Mouse (Mus musculus) heart, adult 8-10 months (tissue): ENCODE measurements around the gene Triobp. TPM values are rescaled to one million over a fixed set of nuclear protein-coding genes. Genes with fewer than 3 reads are reported as not detected.
"Not testable (repeated sequence)": the region's sequence is repeated elsewhere in the genome, so short reads cannot be mapped to it uniquely, and the experiment has no call there.

ENCODE experiments used
- DNase-seq: peaks from one replicate; pipeline ENCODE4 v3.0.0; 2022; ENCODE audit warnings: low spot score
- total RNA-seq, 4 experiments: library from RNA; stranded (reverse); gene quantifications; 2 replicates each; pipeline ENCODE4 v1.2.4; 2022

Gene Triobp
- total RNA-seq, 4 experiments from 2014 or later, result 30.2 to 31.3 (median 31.0) TPM

DNA sequence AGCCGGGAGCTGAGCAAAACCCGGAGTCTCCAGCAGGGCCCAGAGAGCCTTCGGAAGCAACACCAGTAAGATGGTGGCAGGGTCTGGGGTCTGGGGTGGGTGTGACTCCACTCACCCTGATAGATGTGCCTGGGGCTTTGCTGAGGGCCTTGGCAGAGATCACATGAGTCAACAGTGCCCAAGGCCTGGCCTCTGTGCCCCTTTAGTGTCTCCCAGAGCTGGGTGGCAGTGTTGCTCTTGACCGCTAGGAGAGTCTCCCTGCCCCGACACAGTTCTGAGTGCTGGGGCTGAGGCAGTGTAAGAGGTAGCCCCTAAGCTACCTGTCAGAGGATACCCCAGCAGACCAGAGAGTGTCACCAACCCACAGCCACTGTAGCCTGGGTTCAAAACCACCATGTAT lies 54.0 kb downstream of the Triobp start:
- no peak for DNase-seq

DNA sequence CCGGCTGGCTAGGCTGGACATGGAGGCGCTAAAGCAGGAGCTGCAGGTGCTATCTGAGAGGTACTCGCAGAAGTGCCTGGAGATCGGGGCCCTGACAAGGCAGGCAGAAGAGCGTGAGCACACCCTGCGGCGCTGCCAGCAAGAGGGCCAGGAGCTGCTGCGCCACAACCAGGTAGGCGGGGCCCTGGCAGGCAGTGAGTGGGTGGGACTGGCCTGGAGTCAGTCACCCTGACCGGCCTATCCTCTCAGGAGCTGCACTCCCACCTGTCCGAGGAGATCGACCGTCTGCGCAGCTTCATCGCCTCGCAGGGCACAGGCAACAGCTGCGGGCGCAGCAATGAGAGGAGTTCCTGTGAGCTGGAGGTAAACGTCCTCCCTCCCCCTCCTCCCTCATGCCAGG lies 54.5 kb downstream of the Triobp start:
- no peak for DNase-seq

DNA sequence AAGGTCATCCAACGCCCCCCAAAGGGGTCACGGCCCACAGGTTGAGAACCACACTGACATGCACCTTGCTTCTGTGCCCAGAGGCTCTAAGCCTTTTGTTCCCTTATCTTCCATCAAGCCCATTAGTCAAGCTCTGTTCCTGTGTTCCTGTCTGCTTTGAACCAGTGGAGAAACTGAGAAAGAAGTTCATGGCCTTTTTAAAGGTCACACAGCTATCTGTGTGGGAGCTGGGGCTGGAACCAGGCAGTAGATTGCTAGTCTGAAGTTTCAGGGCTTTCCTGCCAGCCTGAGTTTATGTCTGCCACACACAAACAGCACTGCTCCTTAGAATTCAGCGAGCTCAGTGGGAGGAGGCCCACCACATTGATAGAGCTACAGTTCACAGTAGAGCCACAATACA lies 55.6 kb downstream of the Triobp start:
- DNase-seq, result no peak

DNA sequence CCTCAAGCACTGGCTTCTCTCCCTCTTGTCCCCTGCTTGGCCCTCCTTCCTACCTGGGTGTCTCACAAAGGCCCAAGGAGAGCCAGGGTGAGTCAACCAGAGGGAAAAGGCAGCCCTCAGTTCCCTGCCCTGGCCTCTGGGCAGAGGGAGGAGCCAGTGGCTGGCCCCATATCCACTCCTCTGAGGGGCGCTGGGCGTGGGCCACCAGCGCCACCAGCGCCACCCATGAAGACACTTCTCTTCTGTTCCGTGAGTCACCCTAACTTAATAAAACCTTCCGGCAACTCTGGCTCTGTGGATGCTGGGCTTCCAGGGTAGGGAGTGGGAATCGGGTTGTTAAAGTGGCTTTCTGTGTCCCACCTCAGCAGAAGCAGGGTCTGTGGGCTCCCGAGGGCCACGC lies 58.1 kb downstream of the Triobp start:
- no peak for DNase-seq

DNA sequence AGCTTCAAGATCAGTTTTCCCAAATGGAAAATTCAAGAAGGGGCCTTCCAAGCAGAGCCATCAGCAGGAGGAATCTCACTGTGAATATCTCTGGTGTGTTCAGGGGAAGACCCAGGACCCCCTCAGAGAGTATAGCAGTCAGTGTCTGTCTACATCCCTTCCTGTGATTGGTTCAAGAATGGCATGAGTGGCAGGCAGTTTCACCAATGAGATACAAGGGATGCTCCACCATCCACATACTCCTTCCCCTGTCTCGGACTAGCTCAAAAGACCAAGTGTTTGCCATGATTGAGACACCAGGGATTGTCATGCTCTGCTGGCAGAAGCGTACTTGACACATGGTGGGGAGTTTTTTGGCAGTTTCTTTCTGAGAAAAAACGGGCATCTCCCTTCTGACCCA lies 59.1 kb downstream of the Triobp start:
- DNase-seq, result no peak

DNA sequence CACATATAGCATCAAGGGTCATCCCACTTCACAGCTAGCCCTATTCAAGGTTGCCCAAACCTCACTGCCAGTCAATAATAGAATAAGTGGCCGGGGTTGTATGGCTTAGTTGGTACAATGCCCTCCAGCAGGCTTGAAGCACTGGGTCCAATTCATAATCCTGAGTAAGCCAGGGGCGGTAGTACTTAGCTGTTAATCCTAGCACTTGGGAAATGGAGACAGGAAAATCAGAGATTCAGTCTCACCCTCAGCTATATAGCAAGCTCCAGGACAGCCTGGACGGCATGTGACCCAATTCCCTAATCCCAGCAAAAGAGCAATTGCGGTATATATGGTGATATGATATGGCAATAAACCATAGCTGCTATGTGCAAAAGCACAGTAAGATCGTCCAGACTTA lies 59.5 kb downstream of the Triobp start:
- no peak for DNase-seq

DNA sequence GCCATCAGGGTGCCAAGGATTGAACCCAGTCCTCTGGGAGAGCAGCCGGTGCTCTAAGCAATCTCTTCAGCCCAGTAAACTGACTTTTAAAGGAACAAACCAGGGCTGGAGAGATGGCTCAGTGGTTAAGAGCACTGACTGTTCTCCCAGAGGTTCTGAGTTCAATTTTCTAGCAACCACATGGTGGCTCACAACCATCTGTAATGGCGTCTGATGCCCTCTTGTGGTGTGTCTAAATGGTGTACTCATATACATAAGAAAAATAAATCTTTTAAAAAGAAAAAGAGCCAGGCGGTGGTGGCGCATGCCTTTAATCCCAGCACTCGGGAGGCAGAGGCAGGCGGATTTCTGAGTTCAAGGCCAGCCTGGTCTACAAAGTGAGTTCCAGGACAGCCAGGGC lies 60.3 kb downstream of the Triobp start:
- DNase-seq, result not testable (repeated sequence)

DNA sequence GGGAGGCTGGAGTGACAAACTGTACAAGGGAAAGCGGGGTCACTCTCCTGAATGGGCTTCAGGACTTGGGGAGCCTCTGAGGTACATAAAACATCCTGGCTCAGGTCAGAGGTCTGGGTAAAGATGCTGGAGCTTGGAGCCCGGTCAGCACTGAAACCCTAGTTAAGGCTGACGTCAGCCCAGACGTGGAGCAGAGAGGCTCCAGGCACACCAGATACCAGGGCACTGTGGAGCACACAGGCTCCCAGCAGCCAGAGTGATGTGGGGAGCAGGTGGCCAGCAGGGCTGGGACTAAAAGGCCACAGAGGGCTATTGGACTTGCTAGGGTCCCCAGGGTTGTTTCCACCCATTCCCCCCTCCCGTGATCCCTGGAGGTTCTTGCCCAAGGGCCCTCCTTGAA lies 62.2 kb downstream of the Triobp start:
- DNase-seq, result no peak

DNA sequence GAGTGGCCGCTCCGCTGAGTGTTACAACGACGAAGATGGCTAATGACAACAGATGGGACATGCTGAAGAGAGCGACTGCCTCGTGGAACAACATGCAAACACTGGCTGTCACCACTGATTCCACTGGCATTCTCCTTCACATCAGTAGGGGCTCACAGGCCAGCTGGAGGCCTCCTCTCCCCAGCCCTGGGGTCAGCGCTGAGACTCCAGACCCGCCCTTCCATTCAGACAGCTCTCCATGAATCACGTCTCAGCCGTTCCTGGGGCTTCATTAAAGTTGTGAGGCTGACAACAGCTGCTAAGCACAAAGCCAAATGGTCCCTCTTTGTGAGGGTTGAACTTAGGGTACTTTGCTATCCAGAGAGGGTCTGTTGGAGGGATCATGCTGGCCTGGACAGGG lies 64.0 kb downstream of the Triobp start:
- DNase-seq, result no peak

DNA sequence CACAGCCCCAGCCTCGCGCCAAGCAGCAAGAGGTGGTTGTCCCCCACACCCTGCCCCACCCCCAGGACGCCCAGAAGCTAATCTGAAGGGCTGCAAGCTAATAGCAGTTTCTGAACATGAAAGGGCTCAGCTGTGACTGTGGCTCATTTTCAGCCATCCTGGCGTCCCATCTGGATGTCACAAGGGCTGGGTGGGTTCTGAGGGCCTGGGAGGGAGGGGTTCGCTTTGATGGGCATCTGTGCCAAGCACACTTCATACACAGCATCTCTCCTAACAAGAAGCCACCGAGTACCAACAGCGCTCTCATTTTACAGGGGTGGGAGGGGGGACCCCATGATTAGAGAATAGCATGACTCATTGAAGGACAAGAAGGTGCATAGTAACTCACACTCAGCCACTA lies 65.9 kb downstream of the Triobp start:
- no peak for DNase-seq

DNA sequence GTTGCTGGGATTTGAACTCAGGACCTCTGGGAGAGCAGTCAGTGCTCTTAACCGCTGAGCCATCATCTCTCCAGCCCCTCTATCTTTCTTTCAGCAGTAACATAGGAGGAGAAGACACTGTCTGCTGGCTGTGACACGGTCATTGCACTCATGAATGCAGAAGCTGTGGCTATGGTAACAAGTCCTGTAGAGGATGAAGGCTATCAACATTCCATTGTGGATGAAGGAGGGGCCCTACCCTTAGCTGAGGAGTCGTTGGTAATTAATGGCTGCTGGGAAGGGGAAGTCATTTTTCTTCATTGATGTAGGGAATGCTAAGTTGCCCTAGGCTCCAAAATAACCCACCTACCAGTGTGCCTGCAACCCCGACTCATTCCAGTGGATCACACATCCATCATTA lies 70.7 kb downstream of the Triobp start:
- DNase-seq, result no peak

DNA sequence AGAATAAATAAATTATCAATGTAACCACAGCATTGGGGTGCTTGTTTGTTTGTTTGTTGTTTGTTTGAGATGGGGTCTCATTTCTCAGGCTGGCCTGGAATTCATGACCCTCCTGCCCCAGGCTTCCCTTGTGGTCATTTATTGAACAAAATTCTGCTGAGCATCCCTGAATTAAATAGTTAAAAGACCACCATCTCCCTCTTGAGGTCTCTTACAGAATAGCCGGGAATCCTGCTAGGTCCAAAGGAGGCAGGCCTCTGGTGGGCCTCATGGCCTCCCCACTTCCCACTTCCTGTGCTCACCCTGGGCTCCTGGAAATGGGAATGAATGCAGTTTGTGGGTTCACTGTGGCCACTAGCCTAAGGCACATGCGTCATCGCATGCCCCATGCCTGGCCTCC lies 71.4 kb downstream of the Triobp start:
- no peak for DNase-seq

DNA sequence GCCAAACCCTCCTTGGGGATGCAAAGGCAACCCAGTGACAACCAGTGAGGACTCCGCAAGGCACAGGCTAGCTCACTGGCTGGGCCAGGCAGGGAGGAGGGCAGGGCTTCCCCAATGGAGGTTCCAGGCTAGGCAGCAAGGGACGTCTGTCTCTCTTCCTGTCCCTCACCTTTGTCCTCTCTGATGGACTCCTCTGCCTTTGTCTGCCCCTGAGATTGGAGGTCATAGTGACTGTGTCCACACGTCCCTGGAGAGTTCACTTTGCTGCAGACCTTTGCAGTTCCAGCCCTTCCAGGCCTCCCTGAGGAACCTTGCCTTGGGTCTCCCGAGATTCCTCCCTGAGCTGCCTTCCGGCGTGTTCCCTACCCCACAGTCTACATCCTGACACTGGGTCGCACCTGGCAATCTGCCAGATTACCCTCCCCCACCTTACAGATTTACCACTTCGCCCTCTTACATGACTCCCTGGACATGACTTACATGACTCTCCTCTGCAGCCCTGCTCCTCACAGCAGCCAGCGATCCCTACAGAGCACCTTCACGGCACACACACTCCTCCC lies 75.2 kb downstream of the Triobp start:
- DNase-seq, result no peak

DNA sequence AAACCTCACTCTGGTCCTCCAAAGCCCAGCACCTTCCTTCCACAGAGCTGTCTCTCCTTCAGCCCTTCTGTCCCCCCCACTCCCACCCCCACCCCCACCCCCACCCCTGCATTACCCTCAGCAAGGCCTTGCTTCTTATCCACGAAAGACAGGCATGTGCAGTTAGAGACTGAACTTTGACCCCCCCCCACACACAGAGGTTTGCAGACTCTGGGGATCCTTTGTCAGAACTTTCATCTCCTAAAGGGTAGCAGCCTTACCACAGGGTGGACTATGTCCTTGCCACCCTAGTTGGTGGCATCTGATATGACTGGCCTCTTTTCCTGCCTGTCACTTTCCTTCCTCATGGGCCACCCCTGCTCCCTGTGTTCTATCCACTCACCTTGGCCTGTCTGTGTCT lies 75.8 kb downstream of the Triobp start:
- DNase-seq, result no peak

DNA sequence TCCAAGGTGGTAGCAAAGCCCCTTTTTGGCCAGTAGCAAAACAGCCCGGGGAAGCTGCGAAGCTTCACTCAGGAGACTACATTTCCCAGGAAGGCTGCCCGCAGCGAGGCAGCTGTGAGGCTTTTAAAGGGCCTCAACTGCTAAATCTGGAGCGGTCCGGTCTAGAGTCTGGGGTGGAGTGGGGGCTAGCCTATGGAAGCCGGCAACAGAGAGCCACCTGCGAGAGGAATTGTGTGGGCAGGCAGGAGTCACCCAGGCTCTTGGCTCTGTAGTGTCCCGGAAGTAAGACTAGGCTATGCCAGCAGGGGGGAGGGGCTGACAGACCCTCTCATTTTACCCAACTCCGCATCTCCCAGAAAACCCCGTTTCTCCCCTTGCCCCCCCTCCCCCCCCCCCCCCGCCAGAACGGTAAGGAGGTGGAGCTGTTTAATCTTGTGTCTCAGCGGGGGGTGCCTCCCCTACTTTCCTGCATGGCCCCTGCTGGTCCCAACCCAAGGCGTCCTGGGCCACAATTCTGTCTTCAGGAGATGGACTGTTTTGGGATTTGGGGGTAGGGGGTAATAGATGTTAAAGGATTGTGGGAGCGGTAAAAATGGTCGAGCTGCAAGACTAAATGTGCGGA lies 78.3 kb downstream of the Triobp start:
- no peak for DNase-seq

DNA sequence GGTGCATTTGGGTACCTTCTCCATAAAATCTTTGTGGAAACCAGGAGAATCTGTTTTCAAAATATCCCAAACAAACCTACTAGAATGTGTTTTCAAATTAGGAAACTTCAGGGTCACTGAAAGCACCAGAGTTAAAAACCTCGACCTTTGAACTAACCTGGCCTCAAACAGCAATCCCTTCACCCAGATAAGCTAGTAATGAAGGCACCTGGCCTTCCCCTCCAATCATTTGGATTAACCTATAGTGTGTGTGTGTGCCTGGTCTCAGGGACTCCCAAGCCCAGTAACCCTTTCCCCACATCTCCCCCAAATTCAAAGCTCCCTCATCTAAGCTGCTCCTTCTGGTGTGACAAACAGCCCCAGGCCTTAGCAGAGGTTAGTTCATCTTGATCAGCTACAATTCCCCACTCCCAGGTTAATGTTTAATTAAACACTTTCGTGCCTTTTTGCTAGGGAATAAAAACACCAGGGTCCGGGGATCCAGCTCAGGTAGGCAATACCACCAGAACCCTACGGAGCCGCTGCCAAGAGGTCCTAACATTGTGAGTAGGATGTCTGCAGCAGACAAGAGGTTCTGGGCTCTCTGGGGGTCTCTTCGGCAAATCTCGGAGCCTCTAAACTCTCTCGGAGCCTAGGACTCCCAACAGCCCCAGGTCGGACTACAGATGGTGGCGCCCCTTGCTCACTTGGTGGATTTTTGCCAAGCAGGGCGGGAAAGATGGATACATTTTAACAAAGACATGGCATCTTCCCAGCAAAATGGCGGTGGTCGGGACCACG lies 79.2 kb downstream of the Triobp start:
- DNase-seq, result no peak

DNA sequence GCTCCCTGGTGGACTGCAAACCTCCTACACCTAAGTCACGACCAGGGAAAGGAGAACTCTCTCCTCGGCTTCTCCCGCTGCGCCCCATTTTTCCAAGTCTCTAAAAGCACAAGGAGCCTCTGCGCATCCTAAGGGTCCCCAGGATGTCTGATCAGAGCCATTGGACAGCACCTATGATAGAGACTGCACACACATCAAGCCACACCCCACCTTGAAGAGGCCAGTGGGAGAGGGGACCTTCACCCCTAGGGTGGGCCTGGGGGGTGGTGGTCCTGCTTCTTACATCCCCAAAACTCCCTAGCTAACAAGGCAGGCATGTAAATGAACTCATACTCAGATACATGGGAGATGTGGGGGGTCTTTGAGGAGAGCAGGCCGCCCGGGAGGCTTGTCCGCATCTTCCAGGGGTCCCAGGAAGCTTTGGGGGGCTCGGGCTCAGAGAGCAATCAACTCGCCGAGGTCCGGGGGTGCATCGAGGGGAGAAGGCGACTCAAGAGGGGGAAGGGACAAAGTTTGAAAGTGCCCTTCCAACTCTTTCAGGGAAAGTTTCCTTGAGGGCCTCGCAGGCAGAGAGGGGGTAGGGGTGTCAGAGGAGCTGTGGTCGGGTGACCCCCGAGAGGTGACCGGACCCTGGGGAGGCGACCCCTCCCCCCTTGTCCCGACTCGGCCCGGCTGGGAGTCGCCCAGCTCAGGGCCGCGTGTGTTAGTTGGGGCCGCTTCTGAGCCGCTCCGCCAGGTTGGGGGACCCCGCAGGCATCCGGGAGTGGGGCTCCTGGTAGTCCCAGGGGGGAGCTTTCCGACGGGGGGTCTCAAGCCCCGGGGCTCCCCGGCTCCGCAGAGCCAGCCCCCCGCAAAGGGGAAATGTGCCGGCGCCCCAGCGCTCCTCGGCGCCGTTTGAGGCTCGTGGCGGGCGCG lies 80.0 kb downstream of the Triobp start:
- no peak for DNase-seq

DNA sequence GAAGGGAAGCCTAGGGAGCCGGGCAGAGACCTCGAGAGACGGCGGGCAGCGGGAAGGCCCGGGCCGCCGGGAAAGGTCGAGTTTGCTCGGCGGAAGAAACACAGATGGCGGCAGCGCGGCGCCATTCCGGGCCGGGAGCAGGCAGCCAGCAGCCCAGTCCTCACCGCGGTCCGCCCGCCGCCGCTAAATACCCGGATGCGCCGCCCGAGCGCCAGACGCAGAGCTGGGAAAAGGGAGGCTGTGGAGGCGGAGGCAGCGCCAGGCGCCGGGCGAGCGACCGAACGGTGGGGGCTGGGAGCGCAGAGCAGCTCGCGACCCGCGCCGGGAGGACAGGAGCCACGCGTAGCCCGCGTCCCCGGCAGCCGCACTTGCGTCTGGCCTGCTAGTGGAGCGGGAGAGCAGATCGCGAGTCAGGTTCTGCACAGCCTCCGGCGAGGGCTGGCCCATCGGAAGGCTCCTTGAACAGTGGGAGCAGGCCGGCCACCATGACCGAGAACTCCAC lies 80.8 kb downstream of the Triobp start, which contains the start of gene H1f0:
TSS of gene H1f0 (plus strand) at position 214 of the 502 bp plus-strand sequence.
- DNase-seq, result peak; percentile 91

DNA sequence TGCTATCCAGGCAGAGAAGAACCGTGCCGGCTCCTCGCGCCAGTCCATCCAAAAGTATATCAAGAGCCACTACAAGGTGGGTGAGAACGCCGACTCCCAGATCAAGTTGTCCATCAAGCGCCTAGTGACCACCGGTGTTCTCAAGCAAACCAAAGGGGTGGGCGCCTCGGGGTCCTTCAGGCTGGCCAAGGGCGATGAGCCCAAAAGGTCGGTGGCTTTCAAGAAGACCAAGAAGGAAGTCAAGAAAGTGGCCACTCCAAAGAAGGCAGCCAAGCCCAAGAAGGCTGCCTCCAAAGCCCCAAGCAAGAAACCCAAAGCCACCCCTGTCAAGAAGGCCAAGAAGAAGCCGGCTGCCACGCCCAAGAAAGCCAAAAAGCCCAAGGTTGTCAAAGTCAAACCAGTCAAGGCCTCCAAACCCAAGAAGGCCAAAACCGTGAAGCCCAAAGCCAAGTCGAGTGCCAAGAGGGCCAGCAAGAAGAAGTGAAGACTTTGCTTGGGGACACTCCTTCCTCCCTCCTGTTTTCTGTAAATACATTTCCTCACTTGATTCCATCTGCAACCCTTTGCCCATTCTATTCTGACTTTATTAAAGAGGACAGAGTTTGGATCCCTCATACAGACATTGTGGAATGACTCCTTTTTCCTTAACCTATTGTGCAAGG lies 81.4 kb downstream of the Triobp start:
- no peak for DNase-seq

DNA sequence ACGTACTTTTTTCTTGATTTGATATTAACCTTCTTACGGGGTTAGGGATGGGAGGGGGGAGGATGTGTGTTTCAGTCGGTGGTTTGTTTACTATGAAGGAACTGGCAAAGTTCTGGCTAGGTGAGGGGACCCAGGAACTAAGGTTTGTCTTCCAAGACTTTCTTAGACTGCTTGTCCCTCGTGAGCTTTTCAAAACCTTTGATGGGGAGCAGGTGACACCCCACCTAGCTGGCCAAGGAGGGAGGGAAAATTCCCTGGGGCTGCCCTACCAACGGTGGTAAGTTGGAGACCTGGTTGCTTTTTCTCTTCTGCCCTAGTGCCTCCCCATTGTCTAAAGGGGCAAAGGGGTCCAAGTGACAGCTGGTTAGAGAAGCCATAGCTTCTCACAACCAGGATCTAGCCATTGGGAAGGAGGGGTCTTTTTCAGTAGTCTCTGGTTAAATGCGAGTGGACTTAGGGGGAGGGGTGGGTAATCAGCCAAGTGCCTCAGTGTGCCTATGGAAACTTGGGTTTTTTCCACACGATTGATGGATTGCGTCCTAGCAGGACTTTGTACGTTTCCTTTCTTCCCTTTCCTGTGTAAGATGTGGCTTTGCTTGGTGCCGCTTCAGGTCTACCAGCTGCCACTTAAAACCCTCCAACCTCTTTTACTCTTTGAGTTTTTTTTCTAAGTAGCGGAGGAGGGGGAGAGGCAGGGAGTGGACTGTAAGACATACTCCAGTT lies 82.2 kb downstream of the Triobp start:
- DNase-seq, result no peak
